Mouse (Mus musculus) E14TG2a.4 (cell line): ENCODE results near the gene Dennd2a.
"Not testable (repeated sequence)": the region's sequence is repeated elsewhere in the genome, so short reads cannot be mapped to it uniquely, and the experiment has no call there.

Experiments
- H3K27me3 ChIP-seq: 2 replicates; pipeline ENCODE4 v1.6.1; 2014; ENCODE audit warnings: low read length, control low read depth; ENCODE audit not compliant: insufficient read depth
- H3K36me3 ChIP-seq: 2 replicates; pipeline ENCODE4 v1.6.1; 2014; ENCODE audit warnings: low read length, control low read depth; ENCODE audit not compliant: insufficient read depth
- H3K4me1 ChIP-seq: replicated peaks from 2 replicates; pipeline ENCODE4 v1.6.1; 2014; ENCODE audit warnings: low read depth, low read length, control low read depth
- H3K4me3 ChIP-seq: replicated peaks from 2 replicates; pipeline ENCODE4 v1.5.1; 2014; ENCODE audit warnings: mild to moderate bottlenecking, low read length
- H3K9me3 ChIP-seq: 2 replicates; pipeline ENCODE4 v1.6.1; 2014; ENCODE audit warnings: low read length, control low read depth
- CTCF ChIP-seq: conservative IDR thresholded peaks from 2 replicates; pipeline ENCODE4 v1.5.1; 2014; ENCODE audit warnings: low read length
- NANOG ChIP-seq: IDR thresholded peaks from 2 replicates; pipeline ENCODE4 v1.6.1; 2014; ENCODE audit warnings: borderline replicate concordance, low read length, mixed read lengths
- POU5F1 ChIP-seq: IDR thresholded peaks from 2 replicates; pipeline ENCODE4 v1.6.1; 2014; ENCODE audit warnings: low read length, borderline replicate concordance

Gene Dennd2a

DNA sequence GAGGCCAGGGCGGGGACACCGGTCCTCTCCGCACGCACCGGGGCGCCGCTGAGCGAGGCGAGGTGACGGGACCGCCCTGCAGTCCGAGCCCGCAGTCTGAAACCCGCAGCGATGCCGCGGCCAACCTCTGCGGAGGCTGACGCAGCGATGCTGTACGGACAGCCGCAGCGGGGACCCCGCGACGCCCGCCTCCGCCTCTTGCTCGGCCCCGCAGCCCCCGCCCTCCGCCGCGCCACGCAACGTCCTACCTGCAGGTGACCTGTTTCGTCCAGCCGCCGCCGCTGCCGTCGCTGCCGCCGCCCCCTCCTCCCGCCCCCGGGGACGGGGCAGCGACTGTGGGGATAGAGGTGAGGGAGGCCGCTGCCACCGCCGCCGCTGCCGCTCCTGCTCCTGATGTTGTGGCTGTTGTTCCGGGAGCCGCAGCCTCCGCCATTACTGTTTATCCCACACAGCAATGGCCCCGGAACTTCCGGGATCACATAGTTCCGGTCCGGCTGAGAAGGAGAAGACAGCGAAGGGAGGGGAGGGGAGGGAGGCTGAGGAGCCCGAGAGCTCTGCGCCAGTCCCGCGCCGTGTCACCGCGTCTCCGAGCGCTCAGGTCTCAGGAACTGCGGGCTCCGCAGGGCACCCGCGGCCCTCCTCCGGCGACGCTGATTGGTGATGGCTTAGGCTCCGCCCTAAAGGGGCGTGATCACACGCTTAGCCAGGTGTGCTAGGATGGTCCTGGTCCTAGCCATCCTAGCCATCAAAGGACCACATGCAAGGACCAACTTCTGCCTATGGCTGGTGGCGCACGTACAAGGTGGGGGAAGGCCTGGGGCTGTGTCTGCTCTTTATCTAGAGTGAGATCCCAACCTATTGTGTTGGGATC, 137.6 kb downstream of the Dennd2a start, which contains the start of gene Mkrn1:
Gene Mkrn1 (minus strand): TSS at position 612 of the 871 bp plus-strand sequence.
- TF ChIP-seq CTCF (no peak), POU5F1 (no peak), NANOG (no peak)
- Histone ChIP-seq H3K4me3 (peak within 1 kb of the TSS; percentile 98), H3K36me3 (peaks cover 35% of the 10 kb centered on the region), H3K9me3 (no peaks in the 10 kb centered on the region), H3K27me3 (no peaks in the 10 kb centered on the region), H3K4me1 (peaks cover 58% of the 10 kb centered on the region)

DNA sequence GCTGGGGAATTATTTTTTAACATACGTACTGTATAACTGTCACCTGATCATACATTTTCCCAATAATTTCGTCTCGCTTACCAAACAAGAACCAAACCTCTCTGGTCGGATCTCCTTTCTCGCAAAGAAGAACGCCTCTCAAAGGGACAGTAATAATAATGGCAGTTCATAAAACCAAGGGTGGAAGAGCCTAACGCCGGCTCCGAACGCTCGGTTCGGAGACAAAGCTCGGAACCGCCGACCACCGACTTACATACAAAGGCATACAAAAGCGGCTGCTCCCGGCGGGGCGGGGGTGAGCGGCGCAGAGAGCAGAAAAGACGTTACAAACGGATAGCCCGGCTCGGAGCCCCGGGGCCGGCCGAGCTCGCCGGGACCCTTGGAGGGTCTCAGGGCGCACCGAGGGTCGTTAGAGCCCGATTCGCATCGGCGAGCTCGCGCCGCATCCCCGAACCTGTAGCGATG, 138.2 kb downstream of the Dennd2a start:
- no peak for TF ChIP-seq NANOG
- TF ChIP-seq CTCF, result no peak
- no peak for TF ChIP-seq POU5F1
- peaks cover 58% of the 10 kb centered on the region for H3K4me1 ChIP-seq
- H3K27me3 ChIP-seq, result no peaks in the 10 kb centered on the region
- no peaks in the 10 kb centered on the region for H3K9me3 ChIP-seq
- peaks cover 41% of the 10 kb centered on the region for H3K36me3 ChIP-seq
- peak overlapping the region; percentile 98 for H3K4me3 ChIP-seq

DNA sequence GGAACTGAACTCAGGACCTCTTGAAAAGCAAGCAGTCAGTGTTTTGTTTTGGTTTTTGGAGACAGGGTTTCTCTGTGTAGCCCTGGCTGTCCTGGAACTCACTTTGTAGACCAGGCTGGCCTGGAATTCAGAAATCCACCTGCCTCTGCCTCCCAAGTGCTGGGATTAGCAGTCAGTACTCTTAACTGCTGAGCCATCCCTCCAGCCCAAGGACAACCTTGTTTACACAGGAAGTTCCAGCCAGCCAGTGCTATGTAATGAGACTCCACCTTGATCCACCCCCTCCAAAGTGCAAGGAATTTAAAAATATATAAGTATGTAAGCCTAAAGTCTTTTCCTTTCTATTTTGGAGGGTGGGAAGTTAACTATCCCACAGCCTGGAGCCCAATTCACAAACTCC, 141.0 kb downstream of the Dennd2a start:
- Histone ChIP-seq H3K4me1 (peaks cover 54% of the 10 kb centered on the region), H3K4me3 (peak overlapping the region; percentile 98), H3K36me3 (peaks cover 63% of the 10 kb centered on the region)
- H3K9me3 ChIP-seq, H3K27me3 ChIP-seq: not testable (repeated sequence)

DNA sequence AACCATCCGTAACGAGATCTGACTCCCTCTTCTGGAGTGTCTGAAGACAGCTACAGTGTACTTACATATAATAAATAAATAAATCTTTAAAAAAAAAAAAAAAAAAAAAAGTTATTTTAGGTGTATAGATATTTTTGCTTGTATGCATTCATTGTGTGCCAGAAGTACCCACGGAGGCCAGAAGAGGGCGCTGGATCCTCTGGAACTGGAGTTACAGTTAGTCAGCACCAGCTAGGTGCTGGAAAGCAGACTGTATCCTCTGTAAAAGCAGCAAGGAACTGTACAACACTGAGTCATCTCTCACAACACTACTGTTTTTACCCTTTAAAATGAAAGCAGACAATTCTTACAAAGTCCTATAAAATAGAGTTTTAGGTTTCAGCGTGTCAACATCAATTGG, 141.9 kb downstream of the Dennd2a start:
- peak; percentile 77 for TF ChIP-seq CTCF
- no peak for TF ChIP-seq POU5F1
- peak overlapping the region; percentile 98 for H3K4me3 ChIP-seq
- H3K36me3 ChIP-seq, result peaks cover 72% of the 10 kb centered on the region
- no peaks in the 10 kb centered on the region for H3K27me3 ChIP-seq
- no peaks in the 10 kb centered on the region for H3K9me3 ChIP-seq
- peaks cover 53% of the 10 kb centered on the region for H3K4me1 ChIP-seq

DNA sequence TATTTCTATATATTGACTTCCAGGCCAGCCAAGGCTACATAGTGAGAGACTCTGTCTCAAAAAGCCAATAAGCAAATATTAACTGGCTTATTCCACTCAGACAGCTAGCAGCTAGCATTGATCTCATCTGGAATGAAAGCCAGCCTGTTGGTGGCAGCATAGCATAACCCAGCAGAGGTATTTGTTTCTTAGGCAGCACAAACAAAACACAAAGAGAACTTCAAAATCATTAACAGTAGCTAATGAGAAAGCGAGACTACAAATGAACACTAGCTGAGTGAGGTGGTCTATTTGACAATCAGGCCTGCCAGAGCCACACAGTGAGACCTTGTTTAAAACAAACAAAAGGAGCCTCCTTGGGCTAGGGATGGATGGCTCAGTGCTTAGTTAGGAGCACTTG, 143.6 kb downstream of the Dennd2a start:
- no peak for TF ChIP-seq CTCF
- no peak for TF ChIP-seq NANOG
- TF ChIP-seq POU5F1, result no peak
- peaks cover 86% of the 10 kb centered on the region for H3K36me3 ChIP-seq
- no peaks in the 10 kb centered on the region for H3K27me3 ChIP-seq
- peak overlapping the region; percentile 74 for H3K4me3 ChIP-seq
- peaks cover 69% of the 10 kb centered on the region for H3K4me1 ChIP-seq
- H3K9me3 ChIP-seq, result no peaks in the 10 kb centered on the region
